Comparison of ENCODE assay signal across 9 mouse cellular contexts in genomic region chr7:39847914-39848782, GRCm38 (mm10).
DNase-seq lines count a peak whose midpoint lies in the region; ATAC-seq lines count a peak whose summit lies in the region.
"Had no signal": no experiment of that assay in that cellular context is flagged by ENCODE, and none has a peak within 500 bp of the region (broad histone marks: within the 10 kb centered on the region; RNA-seq: fewer than 3 reads in every experiment).

No protein-coding gene starts in this region.

- ATAC-seq in heart, embryonic 11.5 days (replicated peaks; ENCODE audit: insufficient number of reproducible peaks, low FRiP score, low TSS enrichment): no peak
- peak; percentile 90 for ATAC-seq in neural tube, embryonic 12.5 days (ENCODE audit: low FRiP score, low read depth)

- H3K9ac ChIP-seq in heart, embryonic 11.5 days (ENCODE audit: low read depth, low read length): no peak overlapping the region
- H3K9ac ChIP-seq in neural tube, embryonic 12.5 days: no peak overlapping the region
- H3K9ac ChIP-seq: limb, embryonic 12.5 days had no signal

- H3K4me3 ChIP-seq in heart, embryonic 11.5 days (ENCODE audit: low read depth, low read length): no peak overlapping the region
- H3K4me3 ChIP-seq in neural tube, embryonic 12.5 days: no peak overlapping the region
- H3K4me3 ChIP-seq: limb, embryonic 12.5 days had no signal

- H3K4me2 ChIP-seq in heart, embryonic 11.5 days: no peak overlapping the region
- no peak overlapping the region for H3K4me2 ChIP-seq in neural tube, embryonic 12.5 days (replicated peaks)
- H3K4me2 ChIP-seq: limb, embryonic 12.5 days had no signal

- H3K27ac ChIP-seq in heart, embryonic 11.5 days (ENCODE audit: low read depth, low read length): no peak overlapping the region
- H3K27ac ChIP-seq in neural tube, embryonic 12.5 days: no peak overlapping the region
- H3K27ac ChIP-seq: limb, embryonic 12.5 days had no signal

- H3K36me3 ChIP-seq in heart, embryonic 11.5 days (ENCODE audit: control insufficient read depth, insufficient read depth, low read length): no peaks in the 10 kb centered on the region
- H3K36me3 ChIP-seq in neural tube, embryonic 12.5 days: no peaks in the 10 kb centered on the region
- H3K36me3 ChIP-seq: limb, embryonic 12.5 days had no signal

- WGBS in heart, embryonic 11.5 days (ENCODE audit: insufficient replicate concordance): 46% methylated on average over 7 of the region's 7 CpGs
- 52% methylated on average over 7 of the region's 7 CpGs for WGBS in neural tube, embryonic 12.5 days

- DNase-seq in heart, adult 18-20 months: peak; percentile 45 to 78
- peak; percentile 3 for DNase-seq in c-Kit-positive CD71-negative TER-119-negative erythroid progenitor cells, embryonic 14.5 days (ENCODE audit: low read depth)
- peak; percentile 43 for DNase-seq in forelimb bud, embryonic 11.5 days (ENCODE audit: low read depth, low spot score)
- DNase-seq in kidney, adult 11 months: peak; percentile 21
- peak; percentile 13 to 81 for DNase-seq in left cerebral cortex, adult 9 months (ENCODE audit: low spot score in 2 of 2)
- DNase-seq in thymus, postnatal 36 days: no peak

- H3K9me3 ChIP-seq in heart, embryonic 11.5 days (replicated peaks; ENCODE audit: control insufficient read depth, low read length): no peaks in the 10 kb centered on the region
- H3K9me3 ChIP-seq in neural tube, embryonic 12.5 days: no peaks in the 10 kb centered on the region
- H3K9me3 ChIP-seq: limb, embryonic 12.5 days had no signal

- H3K27me3 ChIP-seq in heart, embryonic 11.5 days (ENCODE audit: control insufficient read depth, insufficient read depth, low read length): no peaks in the 10 kb centered on the region
- H3K27me3 ChIP-seq in neural tube, embryonic 12.5 days (replicated peaks): no peaks in the 10 kb centered on the region
- H3K27me3 ChIP-seq: limb, embryonic 12.5 days had no signal

- H3K4me1 ChIP-seq in heart, embryonic 11.5 days (ENCODE audit: control insufficient read depth, insufficient read depth, low read length): no peaks in the 10 kb centered on the region
- no peaks in the 10 kb centered on the region for H3K4me1 ChIP-seq in neural tube, embryonic 12.5 days
- H3K4me1 ChIP-seq: limb, embryonic 12.5 days had no signal

Comparison
In these comparisons a context has a peak if more than half of its experiments do, and no peak if none do; other contexts are left out.
1. DNase-seq: peak in heart, adult 18-20 months (2 of 2), c-Kit-positive CD71-negative TER-119-negative erythroid progenitor cells, embryonic 14.5 days (single experiment), forelimb bud, embryonic 11.5 days (single experiment), kidney, adult 11 months (single experiment) and left cerebral cortex, adult 9 months (2 of 2); none in thymus, postnatal 36 days (0 of 2).